Mouse (Mus musculus): ENCODE results near the gene Ovol2.

Ovol2 gene

GRCm38 (mm10) chr2:144267004-144267730 is 64.8 kb downstream of the Ovol2 start:
- DNase-seq: no peak

- DNase-seq: peak in 1 of 2 experiments; percentile 46
These were observed 65.8 kb downstream of the Ovol2 start for GRCm38 (mm10) chr2:144265916-144266683.

DNA sequence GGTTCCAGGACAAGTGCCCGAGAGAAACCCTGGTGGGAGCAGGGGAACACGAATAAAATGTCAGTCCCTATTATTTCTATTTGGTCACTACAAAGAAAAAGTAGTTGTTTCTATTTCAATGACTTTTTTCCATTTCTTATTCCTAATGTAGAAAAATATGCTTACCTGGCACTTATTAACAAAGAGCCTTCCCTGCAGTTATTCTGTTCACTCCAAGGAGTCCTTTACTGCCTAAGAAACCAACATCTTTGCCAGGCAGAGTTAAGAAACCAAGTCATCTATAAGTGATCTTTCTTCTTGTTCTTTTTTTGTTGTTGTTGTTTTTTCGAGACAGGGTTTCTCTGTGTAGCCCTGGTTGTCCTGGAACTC is 66.8 kb downstream of the Ovol2 start:
- DNase-seq: no peak

GRCm38 (mm10) chr2:144264398-144265119 is 67.4 kb downstream of the Ovol2 start:
- DNase-seq: peak; percentile 24 to 49

GRCm38 (mm10) chr2:144262837-144263236 is 69.1 kb downstream of the Ovol2 start:
- no peak for DNase-seq

Measured in kidney, postnatal 25 days (tissue).